Mouse (Mus musculus) Patski (cell line): Measurements from ENCODE around the gene Rptor. TPM values are rescaled to one million over a fixed set of nuclear protein-coding genes. Genes with fewer than 3 reads are reported as not detected.

Source experiments
- ATAC-seq: fragments of 100-300 bp; one replicate; pipeline ENCODE4 v1.8.0; 2021
- CTCF ChIA-PET: fragments of 350-600 bp; sonication (Branson Sonifier 250); formaldehyde crosslinking; loops from one replicate; lab custom pipeline; 2022; ENCODE audit warnings: inconsistent platforms; lab: Charles Lee
- POLR2A ChIA-PET: fragments of 350-600 bp; sonication (Branson Sonifier 250); formaldehyde crosslinking; loops from one replicate; lab custom pipeline; 2022; ENCODE audit warnings: antibody characterized with exemption, inconsistent platforms; lab: Charles Lee
- DNase-seq: peaks from one replicate; pipeline ENCODE4 v3.0.0-alpha.2; 2011; ENCODE audit warnings: low read depth, low spot score
- H3K27me3 ChIP-seq: fragments of 371-371 bp; one replicate; pipeline ENCODE4 v1.5.1; 2021
- CTCF ChIP-seq: fragments of 100-300 bp; IDR thresholded peaks from one replicate; pipeline ENCODE4 v1.5.1; 2021
- in situ Hi-C: fragments of 300-500 bp; cut with MboI; formaldehyde crosslinking; loops from 3 replicates; pipeline ENCODE4 v1.11.1; 2018; ENCODE audit warnings: low pct_unique_long_range_greater_than_20kb, mixed read lengths
- polyA plus RNA-seq: library from polyadenylated mRNA; unstranded; gene quantifications from one replicate; pipeline ENCODE4 v1.2.3, GENCODE M21; 2021

Gene Rptor
- polyA plus RNA-seq, 1 experiment from 2014 or later = 27.9 TPM

GRCm38 (mm10) chr11:119758705-119759327 is 156.1 kb downstream of the Rptor start:
- POLR2A ChIA-PET = interaction anchor here (0.8 kb wide), 1 partner anchor 223 kb away, joined by 3 read pairs; no protein-coding TSS in a partner anchor
- DNase-seq (no peak), ATAC-seq (no peak)
- no peaks in the 10 kb centered on the region for H3K27me3 ChIP-seq
- CTCF ChIA-PET = no interaction called here
- in situ Hi-C loops = no loop called here
- no peak for TF ChIP-seq CTCF

GRCm38 (mm10) chr11:119762911-119763310 is 160.2 kb downstream of the Rptor start:
- DNase-seq = no peak
- TF ChIP-seq CTCF = no peak
- H3K27me3 ChIP-seq = no peaks in the 10 kb centered on the region
- ATAC-seq = no peak
- ChIA-PET CTCF (no interaction called here), POLR2A (no interaction called here)
- in situ Hi-C loops = no loop called here

- ChIA-PET CTCF (no interaction called here), POLR2A (no interaction called here)
- no peak for TF ChIP-seq CTCF
- no peak for ATAC-seq
- DNase-seq = no peak
- H3K27me3 ChIP-seq = no peaks in the 10 kb centered on the region
- in situ Hi-C loops = no loop called here
Measured at GRCm38 (mm10) chr11:119766023-119766422, 163.3 kb downstream of the Rptor start.

- no peaks in the 10 kb centered on the region for H3K27me3 ChIP-seq
- ChIA-PET CTCF (interaction anchor here (0.9 kb wide), 1 partner anchor 26 kb away, joined by 3 read pairs; no protein-coding TSS in a partner anchor), POLR2A (no interaction called here)
- DNase-seq (no peak), ATAC-seq (no peak)
- TF ChIP-seq CTCF = no peak
- in situ Hi-C loops = no loop called here
Measured at GRCm38 (mm10) chr11:119766782-119767459, 164.2 kb downstream of the Rptor start.

- no peak for TF ChIP-seq CTCF
- DNase-seq (no peak), ATAC-seq (no peak)
- in situ Hi-C loops = no loop called here
- ChIA-PET CTCF (interaction anchor here (0.9 to 1.4 kb wide), 2 partner anchors 14 to 27 kb away, joined by 3 read pairs; no protein-coding TSS in a partner anchor), POLR2A (no interaction called here)
- H3K27me3 ChIP-seq = no peaks in the 10 kb centered on the region
Measured at GRCm38 (mm10) chr11:119767525-119767924, 164.8 kb downstream of the Rptor start.

GRCm38 (mm10) chr11:119768511-119768910 is 165.8 kb downstream of the Rptor start:
- DNase-seq = no peak
- in situ Hi-C loops = no loop called here
- CTCF ChIA-PET = interaction anchor here (1.4 kb wide), 1 partner anchor 13 kb away, joined by 3 read pairs; no protein-coding TSS in a partner anchor
- no peak for TF ChIP-seq CTCF
- no peaks in the 10 kb centered on the region for H3K27me3 ChIP-seq
- no peak for ATAC-seq
- POLR2A ChIA-PET = no interaction called here

- TF ChIP-seq CTCF = no peak
- no peaks in the 10 kb centered on the region for H3K27me3 ChIP-seq
- DNase-seq (no peak), ATAC-seq (no peak)
- CTCF ChIA-PET = no interaction called here
- POLR2A ChIA-PET = no interaction called here
- in situ Hi-C loops = no loop called here
Measured at GRCm38 (mm10) chr11:119769666-119770065, 167.0 kb downstream of the Rptor start.

- ChIA-PET CTCF (interaction anchor here (1.1 kb wide), 1 partner anchor 19 kb away, joined by 3 read pairs; no protein-coding TSS in a partner anchor), POLR2A (no interaction called here)
- H3K27me3 ChIP-seq = no peaks in the 10 kb centered on the region
- ATAC-seq (no peak), DNase-seq (no peak)
- TF ChIP-seq CTCF = no peak
- in situ Hi-C loops = no loop called here
Measured at GRCm38 (mm10) chr11:119770985-119771384, 168.3 kb downstream of the Rptor start.

GRCm38 (mm10) chr11:119772896-119773295 is 170.2 kb downstream of the Rptor start:
- ATAC-seq = no peak
- CTCF ChIA-PET = no interaction called here
- in situ Hi-C loops = no loop called here
- DNase-seq = no peak
- POLR2A ChIA-PET = no interaction called here
- H3K27me3 ChIP-seq = no peaks in the 10 kb centered on the region
- no peak for TF ChIP-seq CTCF

GRCm38 (mm10) chr11:119775076-119775760 is 172.5 kb downstream of the Rptor start:
- POLR2A ChIA-PET = no interaction called here

More at GRCm38 (mm10) chr11:119775076-119775760, 172.5 kb downstream of the Rptor start:
- no peak for DNase-seq
- in situ Hi-C loops = no loop called here
- no peaks in the 10 kb centered on the region for H3K27me3 ChIP-seq
- no peak for ATAC-seq
- TF ChIP-seq CTCF = no peak
- CTCF ChIA-PET = interaction anchor here (1.4 to 1.9 kb wide), 3 partner anchors 10 to 19 kb away, joined by 3 to 5 read pairs (median 3); no protein-coding TSS in a partner anchor
